Mouse (Mus musculus) embryonic facial prominence, embryonic 15.5 days (tissue): Measurements from ENCODE around the gene Dok3. TPM values are rescaled to one million over a fixed set of nuclear protein-coding genes. Genes with fewer than 3 reads are reported as not detected.

Source experiments
- ATAC-seq: fragments of 200-750 bp; cut with Nextera tagmentation; 2 replicates; pipeline ENCODE4 v1.8.0; 2017; ENCODE audit warnings: low read depth, moderate TSS enrichment; ENCODE audit not compliant: insufficient number of reproducible peaks, low FRiP score, low TSS enrichment
- H3K27ac ChIP-seq: fragments of 300-500 bp; sonication (generic); replicated peaks from 2 replicates; pipeline ENCODE4 v1.5.1; 2015; ENCODE audit warnings: mild to moderate bottlenecking, inconsistent platforms
- H3K27me3 ChIP-seq: fragments of 300-500 bp; sonication (generic); 2 replicates; pipeline ENCODE4 v1.6.1; 2015; ENCODE audit warnings: inconsistent platforms
- H3K36me3 ChIP-seq: fragments of 300-500 bp; sonication (generic); 2 replicates; pipeline ENCODE4 v1.6.1; 2015; ENCODE audit warnings: mild to moderate bottlenecking, inconsistent platforms
- H3K4me1 ChIP-seq: fragments of 300-500 bp; sonication (generic); 2 replicates; pipeline ENCODE4 v1.6.1; 2015; ENCODE audit warnings: inconsistent platforms
- H3K4me2 ChIP-seq: fragments of 300-500 bp; sonication (generic); replicated peaks from 2 replicates; pipeline ENCODE4 v1.6.1; 2015; ENCODE audit warnings: mild to moderate bottlenecking, inconsistent platforms
- H3K4me3 ChIP-seq: fragments of 300-500 bp; sonication (generic); replicated peaks from 2 replicates; pipeline ENCODE4 v1.5.1; 2015; ENCODE audit warnings: mild to moderate bottlenecking, inconsistent platforms
- H3K9ac ChIP-seq: fragments of 300-500 bp; sonication (generic); 2 replicates; pipeline ENCODE4 v1.6.1; 2015; ENCODE audit warnings: inconsistent platforms
- H3K9me3 ChIP-seq: fragments of 300-500 bp; sonication (generic); replicated peaks from 2 replicates; pipeline ENCODE4 v1.6.1; 2016; ENCODE audit warnings: inconsistent platforms
- WGBS: fragments of 180-500 bp; shearing (Covaris S2); methylation state at CpG from one replicate; pipeline ENCODE4 v1.1.7; 2015; 5-methylcytosine and 5-hydroxymethylcytosine counted together
- polyA plus RNA-seq: library from polyadenylated mRNA; unstranded; fragments of >200 nt; fragmentation: Nextera tagmentation; extraction: Ambion mirVana; gene quantifications from 2 replicates; pipeline ENCODE4 v1.2.1, GENCODE M21; 2015

Gene Dok3
- polyA plus RNA-seq, 1 experiment from 2014 or later: 5.5 TPM

DNA sequence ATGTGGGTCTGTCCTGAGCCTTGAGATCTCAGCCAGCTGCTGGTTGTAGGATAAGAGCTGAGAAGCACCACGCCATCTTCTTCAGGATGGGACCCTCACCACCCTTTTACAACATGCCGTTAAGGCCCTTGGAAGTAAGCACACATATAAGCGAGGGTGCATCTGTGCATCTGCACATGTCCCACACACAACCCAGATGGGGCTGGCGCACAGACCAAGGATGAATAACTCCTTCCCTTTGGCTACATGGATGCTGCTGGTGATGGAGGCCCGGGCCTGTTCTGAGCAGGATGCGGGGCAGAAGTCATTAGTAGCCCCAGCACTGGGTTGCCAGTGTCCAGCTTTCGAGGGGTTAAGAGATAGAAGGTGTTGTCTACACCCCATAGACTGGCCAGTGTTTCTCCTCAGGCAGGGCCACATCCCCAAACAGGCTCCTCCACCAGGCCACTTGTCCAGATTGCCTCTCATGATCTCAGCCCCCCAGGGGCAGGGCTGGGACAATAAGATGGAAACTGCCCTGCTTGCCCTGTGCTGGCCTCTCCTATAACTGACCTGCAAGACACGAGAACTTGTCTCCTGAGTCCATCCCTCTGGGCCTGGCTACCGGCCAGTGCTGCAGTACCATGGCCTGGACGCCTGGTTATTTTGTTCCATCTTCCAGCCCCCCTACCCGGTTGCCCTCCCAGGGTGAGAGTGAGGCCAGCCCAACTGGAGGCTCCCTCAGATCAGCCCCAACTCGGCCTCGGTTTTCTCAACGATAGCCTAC is 42.9 kb downstream of the Dok3 start:
- Histone ChIP-seq H3K9ac (peak overlapping the region; percentile 98; the same call in 1 of the 2 replicates), H3K4me3 (peak overlapping the region; percentile 99), H3K36me3 (peaks cover 17% of the 10 kb centered on the region), H3K27me3 (no peaks in the 10 kb centered on the region), H3K4me1 (peaks cover 54% of the 10 kb centered on the region), H3K9me3 (no peaks in the 10 kb centered on the region), H3K27ac (peak overlapping the region; percentile 89; the same call in 1 of the 2 replicates), H3K4me2 (peak overlapping the region; percentile 80)
- 34% methylated on average over 14 of the region's 14 CpGs for WGBS
- ATAC-seq: no peak

DNA sequence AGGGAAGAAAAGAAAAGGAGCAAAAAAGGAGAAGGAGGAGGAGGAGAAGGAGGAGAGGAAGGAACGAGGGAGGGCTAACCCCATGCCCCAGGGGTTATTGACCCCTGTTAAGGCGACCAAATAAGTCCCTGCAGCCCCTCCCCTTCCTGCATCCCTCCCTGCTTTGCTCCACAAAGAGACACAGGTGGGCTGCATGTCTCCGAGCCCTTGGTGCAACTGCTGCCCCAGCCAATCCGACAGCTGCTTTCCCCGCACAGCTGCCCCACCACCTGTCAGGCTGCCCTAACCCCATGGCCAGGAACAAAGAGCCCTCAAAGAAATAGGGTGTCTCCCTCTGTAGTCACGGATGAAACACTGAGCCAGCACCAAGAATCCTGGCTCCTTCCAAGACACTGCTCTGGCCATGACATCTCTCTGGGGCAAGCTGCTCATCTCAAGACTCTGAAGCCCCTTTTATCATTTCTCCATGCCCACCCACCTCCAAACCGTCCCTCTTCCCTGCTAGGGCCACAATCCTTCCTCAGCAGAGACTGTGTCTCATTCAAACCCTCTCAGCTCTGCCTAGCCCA is 44.5 kb downstream of the Dok3 start:
- 26% methylated on average over 7 of the region's 7 CpGs for WGBS
- no peak for ATAC-seq
- Histone ChIP-seq H3K9me3 (no peaks in the 10 kb centered on the region), H3K4me2 (peak overlapping the region; percentile 80; the same call in 1 of the 2 replicates), H3K36me3 (peaks cover 34% of the 10 kb centered on the region), H3K27me3 (no peaks in the 10 kb centered on the region), H3K4me3 (peak overlapping the region; percentile 6; the same call in 1 of the 2 replicates), H3K4me1 (peaks cover 54% of the 10 kb centered on the region), H3K27ac (no peak overlapping the region), H3K9ac (no peak overlapping the region)

- Histone ChIP-seq H3K9me3 (no peaks in the 10 kb centered on the region), H3K4me1 (peaks cover 54% of the 10 kb centered on the region), H3K4me3 (no peak overlapping the region), H3K4me2 (no peak overlapping the region), H3K9ac (no peak overlapping the region), H3K27me3 (no peaks in the 10 kb centered on the region), H3K27ac (peak overlapping the region; percentile 45; the same call in 1 of the 2 replicates), H3K36me3 (peaks cover 40% of the 10 kb centered on the region)
- WGBS: 44% methylated on average over 15 of the region's 15 CpGs
- no peak for ATAC-seq
Observed at GRCm38 (mm10) chr13:55483593-55483992, 45.5 kb downstream of the Dok3 start.

DNA sequence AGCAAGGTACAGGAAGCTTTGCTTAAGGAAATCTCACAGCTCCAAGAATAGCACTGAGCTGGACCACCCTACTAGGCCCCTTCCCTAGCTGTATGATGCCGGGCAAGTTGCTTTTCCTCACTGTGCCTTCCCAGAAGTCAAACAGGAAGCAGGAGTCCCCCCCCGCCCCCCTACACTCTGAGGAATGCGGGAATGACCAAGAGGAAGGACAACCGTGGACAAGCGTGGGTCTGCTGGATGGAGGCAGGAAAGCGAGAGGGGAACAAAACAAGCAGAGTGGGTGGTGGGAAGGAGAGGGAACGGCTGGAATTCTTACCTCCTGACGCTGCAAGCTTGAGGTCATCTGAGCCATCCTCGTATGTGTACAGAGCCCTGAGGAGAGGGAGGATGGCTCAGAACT is 46.0 kb downstream of the Dok3 start:
- 44% methylated on average over 9 of the region's 9 CpGs for WGBS
- H3K27ac ChIP-seq: peak overlapping the region; percentile 45
- H3K27me3 ChIP-seq: no peaks in the 10 kb centered on the region
- peaks cover 51% of the 10 kb centered on the region for H3K4me1 ChIP-seq
- ATAC-seq: no peak
- no peak overlapping the region for H3K9ac ChIP-seq
- peaks cover 40% of the 10 kb centered on the region for H3K36me3 ChIP-seq
- H3K9me3 ChIP-seq: no peaks in the 10 kb centered on the region
- no peak overlapping the region for H3K4me2 ChIP-seq
- no peak overlapping the region for H3K4me3 ChIP-seq

DNA sequence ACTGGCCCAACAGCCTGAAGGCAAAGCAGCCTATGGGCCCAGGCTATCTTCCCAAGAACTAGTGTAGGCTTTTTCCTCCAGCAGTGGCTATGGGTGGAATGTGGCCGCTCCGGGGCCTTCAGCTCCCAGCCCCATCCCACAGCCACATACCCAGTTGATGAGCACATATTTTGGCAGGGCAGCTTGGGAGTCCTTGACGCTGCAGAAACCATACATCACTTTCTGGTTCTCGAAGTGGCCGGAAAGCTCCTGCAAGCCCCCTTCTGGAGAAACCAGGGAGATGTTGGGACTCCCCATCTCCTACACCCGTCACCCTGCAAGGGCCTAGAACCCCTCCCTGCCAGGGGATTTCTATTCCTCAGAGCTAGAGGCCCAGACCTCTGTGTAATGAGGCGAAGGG is 46.6 kb downstream of the Dok3 start:
- peaks cover 45% of the 10 kb centered on the region for H3K36me3 ChIP-seq
- peak overlapping the region; percentile 45; the same call in 1 of the 2 replicates for H3K27ac ChIP-seq
- no peak overlapping the region for H3K4me3 ChIP-seq
- ATAC-seq: no peak
- 71% methylated on average over 7 of the region's 7 CpGs for WGBS
- no peak overlapping the region for H3K9ac ChIP-seq
- no peaks in the 10 kb centered on the region for H3K9me3 ChIP-seq
- H3K4me2 ChIP-seq: no peak overlapping the region
- peaks cover 49% of the 10 kb centered on the region for H3K4me1 ChIP-seq
- H3K27me3 ChIP-seq: no peaks in the 10 kb centered on the region

- ATAC-seq: no peak
- no peak overlapping the region for H3K4me2 ChIP-seq
- H3K9ac ChIP-seq: no peak overlapping the region
- peaks cover 70% of the 10 kb centered on the region for H3K36me3 ChIP-seq
- H3K27me3 ChIP-seq: no peaks in the 10 kb centered on the region
- H3K4me3 ChIP-seq: no peak overlapping the region
- peaks cover 31% of the 10 kb centered on the region for H3K4me1 ChIP-seq
- H3K9me3 ChIP-seq: no peaks in the 10 kb centered on the region
- no peak overlapping the region for H3K27ac ChIP-seq
Observed at GRCm38 (mm10) chr13:55479929-55480328, 49.2 kb downstream of the Dok3 start.

- 71% methylated on average over 7 of the region's 7 CpGs for WGBS
- no peak overlapping the region for H3K27ac ChIP-seq
Observed at GRCm38 (mm10) chr13:55479008-55479407, 50.1 kb downstream of the Dok3 start.

DNA sequence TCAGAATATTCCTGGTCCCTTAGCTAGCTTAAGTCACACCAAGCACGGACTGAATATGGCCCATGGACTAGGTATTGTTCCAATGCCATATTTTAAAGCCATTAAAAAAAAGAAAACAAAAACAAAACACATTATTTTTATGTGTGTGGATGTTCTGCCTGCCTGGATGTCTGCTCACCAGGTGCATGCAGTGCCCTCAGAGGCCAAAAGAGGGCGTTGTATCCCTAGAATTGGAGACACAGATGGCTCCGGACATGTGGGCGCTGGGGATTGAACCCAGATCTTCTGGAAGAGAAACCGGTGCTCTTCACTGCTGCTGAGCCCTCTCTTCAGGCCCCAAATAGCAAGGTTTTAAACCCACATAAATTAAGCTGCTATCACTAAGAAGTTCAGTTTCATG is 51.1 kb downstream of the Dok3 start:
- Histone ChIP-seq H3K9me3 (no peaks in the 10 kb centered on the region), H3K36me3 (peaks cover 82% of the 10 kb centered on the region), H3K27ac (no peak overlapping the region), H3K4me1 (peaks cover 21% of the 10 kb centered on the region), H3K4me2 (no peak overlapping the region), H3K9ac (no peak overlapping the region), H3K27me3 (no peaks in the 10 kb centered on the region), H3K4me3 (no peak overlapping the region)
- WGBS: 52% methylated on average over 5 of the region's 5 CpGs
- no peak for ATAC-seq

More at GRCm38 (mm10) chr13:55479008-55479407, 50.1 kb downstream of the Dok3 start:
- no peak for ATAC-seq
- H3K9me3 ChIP-seq: no peaks in the 10 kb centered on the region
- no peak overlapping the region for H3K4me2 ChIP-seq
- H3K36me3 ChIP-seq: peaks cover 79% of the 10 kb centered on the region
- no peak overlapping the region for H3K9ac ChIP-seq
- peaks cover 25% of the 10 kb centered on the region for H3K4me1 ChIP-seq
- H3K27me3 ChIP-seq: no peaks in the 10 kb centered on the region
- H3K4me3 ChIP-seq: no peak overlapping the region

DNA sequence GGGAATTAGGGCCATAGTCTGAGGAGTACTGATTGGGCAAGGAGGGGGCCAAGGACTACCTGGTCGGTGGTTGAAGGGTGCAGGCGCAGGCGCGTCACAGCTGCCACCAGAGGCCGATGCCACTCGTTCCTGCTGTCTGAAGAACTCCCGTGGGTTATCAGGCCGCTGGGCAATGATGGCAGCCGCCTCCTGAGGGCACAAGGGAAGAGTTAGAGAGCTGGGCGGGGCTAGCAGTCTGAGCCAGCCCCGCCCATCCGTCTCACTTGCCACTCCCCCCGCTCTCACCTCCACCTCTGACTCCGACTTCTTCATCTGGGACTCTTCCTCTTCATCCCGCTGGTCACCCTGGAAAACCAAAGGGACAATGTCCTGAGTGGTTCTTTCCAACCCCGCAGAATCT is 51.6 kb downstream of the Dok3 start:
- WGBS: 66% methylated on average over 16 of the region's 16 CpGs
- no peaks in the 10 kb centered on the region for H3K9me3 ChIP-seq
- H3K4me1 ChIP-seq: peaks cover 21% of the 10 kb centered on the region
- no peak overlapping the region for H3K4me2 ChIP-seq
- no peak for ATAC-seq
- H3K9ac ChIP-seq: no peak overlapping the region
- H3K4me3 ChIP-seq: no peak overlapping the region
- peaks cover 77% of the 10 kb centered on the region for H3K36me3 ChIP-seq
- no peak overlapping the region for H3K27ac ChIP-seq
- no peaks in the 10 kb centered on the region for H3K27me3 ChIP-seq

GRCm38 (mm10) chr13:55476256-55476655 is 52.8 kb downstream of the Dok3 start:
- 89% methylated on average over 8 of the region's 8 CpGs for WGBS
- peaks cover 65% of the 10 kb centered on the region for H3K36me3 ChIP-seq
- no peaks in the 10 kb centered on the region for H3K27me3 ChIP-seq
- H3K4me2 ChIP-seq: no peak overlapping the region
- no peak overlapping the region for H3K4me3 ChIP-seq
- no peak overlapping the region for H3K27ac ChIP-seq
- no peak overlapping the region for H3K9ac ChIP-seq
- ATAC-seq: no peak
- peaks cover 26% of the 10 kb centered on the region for H3K4me1 ChIP-seq
- no peaks in the 10 kb centered on the region for H3K9me3 ChIP-seq

GRCm38 (mm10) chr13:55475750-55476149 is 53.3 kb downstream of the Dok3 start:
- Histone ChIP-seq H3K9me3 (no peaks in the 10 kb centered on the region), H3K27me3 (no peaks in the 10 kb centered on the region), H3K36me3 (peaks cover 60% of the 10 kb centered on the region), H3K4me3 (no peak overlapping the region), H3K9ac (no peak overlapping the region), H3K4me1 (peaks cover 31% of the 10 kb centered on the region), H3K4me2 (no peak overlapping the region), H3K27ac (no peak overlapping the region)
- WGBS: 85% methylated on average over 5 of the region's 5 CpGs
- no peak for ATAC-seq
